Mouse (Mus musculus): ENCODE measurements around the gene Msgn1.

GRCm38 (mm10) chr12:11198551-11198950 lies 10.2 kb downstream of the Msgn1 start:
- no peak for TF ChIP-seq POLR2A (IDR thresholded peaks at IDR 0.05; ENCODE audit: extremely low read depth, insufficient read depth, low read length)
- no peak for TF ChIP-seq CTCF (IDR thresholded peaks at IDR 0.05; ENCODE audit: extremely low read depth, insufficient read depth, low read length)
